ENCODE assay signal across 21 mouse cellular contexts in the genomic region with DNA sequence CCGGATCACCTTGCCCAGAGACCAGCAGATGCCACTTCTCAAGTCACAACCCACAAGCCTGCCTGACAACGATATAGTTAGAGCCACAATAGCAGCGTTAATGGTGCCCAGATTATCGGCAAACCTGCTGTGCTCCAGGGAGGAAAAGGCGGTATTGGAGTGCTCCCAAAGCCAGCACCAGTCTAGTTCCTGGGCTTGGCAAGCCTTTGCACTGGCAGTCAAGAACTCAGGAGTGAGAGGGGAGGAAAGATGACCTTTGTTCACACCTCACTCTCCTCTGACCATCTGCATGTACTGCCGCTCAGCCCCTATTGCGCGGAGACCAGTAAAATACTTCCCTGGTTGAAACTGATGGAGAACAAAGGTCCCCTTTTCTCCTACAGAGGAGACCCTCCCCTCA. TPM values are rescaled to one million over a fixed set of nuclear protein-coding genes. Genes with fewer than 3 reads are reported as not detected.
DNase-seq lines count a peak whose midpoint lies in the region; ATAC-seq and TF ChIP-seq lines count a peak whose summit lies in the region.
"Had no signal": no experiment of that assay in that cellular context is flagged by ENCODE, and none has a peak within 500 bp of the region (broad histone marks: within the 10 kb centered on the region; RNA-seq: fewer than 3 reads in every experiment).

No protein-coding gene starts in this region.

- 70% methylated on average over 8 of the region's 8 CpGs for WGBS in heart, postnatal 0 days
- 85% methylated on average over 8 of the region's 8 CpGs for WGBS in heart, embryonic 10.5 days

- H3K4me1 ChIP-seq in heart, postnatal 0 days (ENCODE audit: control insufficient read depth, insufficient read depth) = peaks cover 20% of the 10 kb centered on the region
- peaks cover 23% of the 10 kb centered on the region for H3K4me1 ChIP-seq in heart, embryonic 10.5 days
- H3K4me1 ChIP-seq: intestine, embryonic 15.5 days; limb, embryonic 10.5 days had no signal

- no peaks in the 10 kb centered on the region for H3K9me3 ChIP-seq in heart, postnatal 0 days (replicated peaks; ENCODE audit: control insufficient read depth, low read length)
- H3K9me3 ChIP-seq in heart, embryonic 10.5 days = no peaks in the 10 kb centered on the region
- H3K9me3 ChIP-seq: hindbrain, embryonic 15.5 days; intestine, embryonic 15.5 days; limb, embryonic 10.5 days had no signal

- TF ChIP-seq EP300 in heart, postnatal 0 days (IDR thresholded peaks at IDR 0.05; ENCODE audit: low read depth) = no peak

- H3K27me3 ChIP-seq in heart, postnatal 0 days (ENCODE audit: control insufficient read depth, insufficient read depth, low read length) = no peaks in the 10 kb centered on the region
- no peaks in the 10 kb centered on the region for H3K27me3 ChIP-seq in heart, embryonic 10.5 days (ENCODE audit: insufficient read depth, poor library complexity, severe bottlenecking)
- H3K27me3 ChIP-seq: hindbrain, embryonic 15.5 days; intestine, embryonic 15.5 days had no signal

- no peak for TF ChIP-seq CTCF in heart, postnatal 0 days (IDR thresholded peaks at IDR 0.05; ENCODE audit: low read depth)

- H3K27ac ChIP-seq in heart, postnatal 0 days (ENCODE audit: low read depth) = peak overlapping the region; percentile 26; the same call in 1 of the 2 replicates
- no peak overlapping the region for H3K27ac ChIP-seq in heart, embryonic 10.5 days
- H3K27ac ChIP-seq: hindbrain, embryonic 15.5 days; intestine, embryonic 15.5 days; limb, embryonic 10.5 days had no signal

- no peak overlapping the region for H3K4me2 ChIP-seq in heart, postnatal 0 days (ENCODE audit: low read depth, low read length)
- H3K4me2 ChIP-seq: hindbrain, embryonic 15.5 days; intestine, embryonic 15.5 days; liver, embryonic 11.5 days; midbrain, embryonic 11.5 days had no signal

- H3K36me3 ChIP-seq in heart, postnatal 0 days (replicated peaks; ENCODE audit: control insufficient read depth, insufficient read depth, low read length) = no peaks in the 10 kb centered on the region
- H3K36me3 ChIP-seq in heart, embryonic 10.5 days = peaks cover 2% of the 10 kb centered on the region
- H3K36me3 ChIP-seq: hindbrain, embryonic 15.5 days had no signal

- ATAC-seq in cerebellum, adult (ENCODE audit: insufficient number of reproducible peaks, low FRiP score, low TSS enrichment) = no peak
- no peak; the same call in 1 of the 2 replicates for ATAC-seq in heart, postnatal 0 days (ENCODE audit: insufficient read depth, low read depth)
- ATAC-seq: CD4-positive, CD25-positive, alpha-beta regulatory T cell, adult 4 months; forebrain, embryonic 14.5 days; intestine, embryonic 15.5 days; liver, postnatal 0 days; lung, postnatal 0 days had no signal

- H3K4me3 ChIP-seq in heart, postnatal 0 days (ENCODE audit: low read depth, low read length) = no peak overlapping the region
- no peak overlapping the region for H3K4me3 ChIP-seq in heart, embryonic 10.5 days
- H3K4me3 ChIP-seq: hindbrain, embryonic 15.5 days; intestine, embryonic 15.5 days; limb, embryonic 10.5 days had no signal

- no peak overlapping the region for H3K9ac ChIP-seq in heart, postnatal 0 days (replicated peaks; ENCODE audit: low read depth, low read length)
- H3K9ac ChIP-seq: hindbrain, embryonic 15.5 days; intestine, embryonic 15.5 days; liver, postnatal 0 days had no signal

- DNase-seq in cerebellum, postnatal 10 days = peak; percentile 36 to 42
- no peak for DNase-seq in heart, postnatal 0 days (ENCODE audit: low spot score)
- no peak for DNase-seq in heart, embryonic 10.5 days (ENCODE audit: low spot score)
- DNase-seq in kidney, adult 9 months = peak; percentile 57
- no peak for DNase-seq in kidney, postnatal 4 days
- peak; percentile 33 for DNase-seq in kidney, postnatal 14 days
- DNase-seq in gastrocnemius, postnatal 25 days = no peak
- DNase-seq: cerebellum, adult 8-10 months; liver, postnatal 0 days; thymus, adult 18-20 months; thymus, postnatal 36 days had no signal

RNA-seq across cellular contexts. Expression of gene Pdia5, which starts 19.7 kb away (rescaled TPM):
- 3.1 and 12.0 TPM in 2 replicates for total RNA-seq in heart, postnatal 0 days (2014; rRNA removed; ENCODE audit: low replicate concordance)
- 13.7 and 16.0 TPM in 2 replicates for polyA plus RNA-seq in heart, postnatal 0 days (2015; fragmentation: Nextera tagmentation; extraction: Ambion mirVana)
- 33.7 and 49.0 TPM in 2 replicates for polyA plus RNA-seq in heart, embryonic 10.5 days (2016; fragmentation: Nextera tagmentation; extraction: Ambion mirVana)
- 1 to 10 TPM; 3.1 to 5.0 TPM for total RNA-seq in gastrocnemius, postnatal 25 days (2021)
- total RNA-seq: neutrophil, adult 5-6 weeks had no signal
- polyA plus RNA-seq: CD4-positive, CD25-positive, alpha-beta regulatory T cell, adult 4 months had no signal

Comparison
In these comparisons a context has a peak if more than half of its experiments do, and no peak if none do; other contexts are left out.
1. DNase-seq: peak in cerebellum, postnatal 10 days (2 of 2), kidney, adult 9 months (single experiment) and kidney, postnatal 14 days (single experiment); none in heart, postnatal 0 days (single experiment), heart, embryonic 10.5 days (single experiment), kidney, postnatal 4 days (0 of 2) and gastrocnemius, postnatal 25 days (single experiment).